Mouse (Mus musculus): ENCODE measurements at regions not wholly inside any gene's neighbourhood (a gene's known extent, or its start where the extent isn't known, plus 50 kb on each side); places are given as distances from the start of the nearest gene placed in this dataset.

DNA sequence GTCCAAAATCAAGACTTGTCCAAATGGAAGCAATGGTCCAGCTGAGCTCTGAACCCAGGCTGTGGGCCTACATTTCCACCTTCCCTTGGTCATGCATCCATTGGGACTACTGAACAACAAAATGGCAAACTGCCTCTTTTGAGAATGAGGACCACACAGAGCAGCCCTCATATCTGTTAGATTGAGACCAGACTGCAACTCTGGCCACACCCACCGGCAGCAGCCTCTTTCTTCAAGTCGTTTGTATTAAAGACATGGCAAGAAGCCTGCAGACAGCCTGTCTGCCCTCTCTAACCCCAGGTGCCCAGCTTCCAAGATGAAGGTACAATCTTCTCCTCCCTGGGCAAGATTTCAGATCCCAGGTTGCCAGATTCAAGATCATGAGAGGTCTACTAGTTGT, 51.8 kb upstream of the St6galnac3 start:
- TF ChIP-seq GATA4 (IDR thresholded peaks at IDR 0.05; ENCODE audit: insufficient replicate concordance, low read length) = no peak

DNA sequence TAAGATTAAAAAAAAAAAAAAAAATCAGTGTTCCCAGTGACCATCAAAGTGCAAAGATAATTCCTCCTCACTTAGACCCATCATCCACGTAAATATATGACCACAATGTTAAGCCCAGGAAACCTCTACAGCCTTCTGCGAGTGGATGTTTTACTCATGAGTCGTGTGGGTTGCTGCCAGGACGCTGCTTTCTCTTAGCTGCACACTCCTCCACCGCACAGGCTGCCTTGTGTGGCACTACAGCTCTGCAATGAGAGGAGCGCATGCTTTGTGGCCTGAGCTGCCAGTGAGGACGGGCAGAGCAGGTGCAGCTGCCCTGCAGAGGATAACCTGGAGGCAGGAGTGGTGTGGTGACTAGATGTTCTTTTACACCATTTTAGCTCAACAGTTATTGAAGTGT, 53.4 kb upstream of the St6galnac3 start:
- no peak for TF ChIP-seq GATA4 (IDR thresholded peaks at IDR 0.05; ENCODE audit: insufficient replicate concordance, low read length)

DNA sequence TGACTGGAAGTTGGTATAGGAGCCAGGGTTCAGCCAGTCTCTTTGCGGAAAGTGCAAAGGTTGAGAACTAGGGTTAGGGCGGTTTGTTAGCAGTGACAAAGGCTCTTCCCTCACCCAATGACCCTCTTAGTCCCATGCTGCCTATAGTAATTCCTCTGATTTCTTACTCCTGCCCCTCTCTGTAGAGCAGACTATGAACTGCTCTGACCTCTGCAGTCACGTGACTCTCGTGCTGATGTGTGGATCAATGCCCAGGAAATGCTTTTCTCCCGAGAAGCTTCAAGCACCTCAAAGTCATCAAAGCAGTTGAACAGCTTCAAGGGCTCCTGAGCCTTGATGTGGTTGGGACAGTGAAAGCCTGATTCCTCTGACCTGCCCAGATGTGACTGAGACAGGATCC, 57.5 kb upstream of the St6galnac3 start:
- TF ChIP-seq GATA4 (IDR thresholded peaks at IDR 0.05; ENCODE audit: insufficient replicate concordance, low read length) = no peak

DNA sequence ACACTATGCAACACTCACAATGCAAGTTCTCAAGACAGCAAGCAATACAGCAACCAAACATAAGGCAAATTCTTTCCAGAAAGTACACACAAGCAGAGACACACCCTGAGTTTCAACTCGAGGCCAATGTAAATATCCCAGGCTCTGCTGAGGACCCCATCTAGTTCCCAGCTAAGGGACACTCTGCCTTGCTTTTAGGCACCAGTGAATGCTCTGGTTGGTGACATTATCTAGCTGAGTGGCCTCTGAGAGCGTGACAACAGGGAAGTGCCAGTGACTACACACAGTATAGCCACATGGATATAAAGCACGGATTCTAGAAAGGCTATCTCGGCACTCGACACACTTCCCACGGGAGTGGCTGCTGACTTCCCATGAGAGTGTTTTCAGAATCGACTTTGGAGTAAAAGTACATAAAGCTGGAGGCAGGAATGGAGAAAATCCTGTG, 58.3 kb upstream of the St6galnac3 start:
- no peak for TF ChIP-seq GATA4 (IDR thresholded peaks at IDR 0.05; ENCODE audit: insufficient replicate concordance, low read length)

DNA sequence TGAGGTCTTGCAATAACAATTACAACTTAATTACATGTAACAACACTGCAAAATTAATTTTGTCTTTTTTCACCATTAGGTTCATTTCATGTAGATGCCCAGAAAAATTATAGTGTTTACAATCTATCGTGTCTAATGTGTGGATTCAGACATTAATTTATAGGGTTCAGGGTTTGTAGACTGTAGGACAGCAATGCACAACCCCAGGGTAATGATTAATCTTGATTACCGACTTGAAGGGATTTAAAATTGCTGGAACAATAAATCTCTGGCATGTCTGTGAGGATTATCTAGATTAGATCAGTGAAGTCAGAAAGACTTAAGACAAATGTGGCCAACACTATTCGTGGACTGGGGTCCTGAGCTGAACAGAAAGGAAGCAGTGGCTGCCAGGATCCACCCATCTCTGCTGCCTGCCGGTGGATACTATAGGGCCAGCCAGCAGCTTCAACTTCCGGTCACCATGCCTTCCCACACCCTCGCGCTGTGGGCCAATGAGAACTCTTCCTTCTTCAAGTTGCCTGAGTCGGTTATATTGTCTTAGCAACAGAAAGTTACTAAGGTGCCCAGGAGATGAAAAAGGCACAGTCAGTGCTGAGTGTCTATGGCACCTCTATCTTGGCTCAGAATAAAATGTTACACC, 59.1 kb upstream of the St6galnac3 start:
- TF ChIP-seq GATA4 (IDR thresholded peaks at IDR 0.05; ENCODE audit: insufficient replicate concordance, low read length) = no peak

DNA sequence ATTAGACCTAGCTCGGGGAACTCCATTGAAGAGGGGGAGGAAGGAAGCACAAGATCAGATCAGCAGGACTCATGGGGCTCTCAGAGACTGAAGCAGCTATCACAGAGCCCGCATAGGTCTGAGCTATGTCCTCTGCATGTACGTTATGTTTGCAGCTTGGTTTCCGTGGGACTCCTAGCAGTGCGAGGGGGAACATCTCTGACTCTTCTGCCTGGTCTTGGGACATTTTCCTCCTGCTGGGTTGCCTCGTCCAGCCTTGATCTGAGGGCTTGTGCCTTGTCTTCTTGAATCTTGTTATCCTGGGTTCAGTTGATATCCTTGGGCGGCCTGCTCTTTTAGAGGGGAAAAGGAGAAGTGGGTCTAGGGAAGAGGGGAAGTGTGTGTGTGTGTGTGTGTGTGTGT, 53.6 kb upstream of the Asb17 start:
- TF ChIP-seq GATA4 (IDR thresholded peaks at IDR 0.05; ENCODE audit: insufficient replicate concordance, low read length) = no peak

DNA sequence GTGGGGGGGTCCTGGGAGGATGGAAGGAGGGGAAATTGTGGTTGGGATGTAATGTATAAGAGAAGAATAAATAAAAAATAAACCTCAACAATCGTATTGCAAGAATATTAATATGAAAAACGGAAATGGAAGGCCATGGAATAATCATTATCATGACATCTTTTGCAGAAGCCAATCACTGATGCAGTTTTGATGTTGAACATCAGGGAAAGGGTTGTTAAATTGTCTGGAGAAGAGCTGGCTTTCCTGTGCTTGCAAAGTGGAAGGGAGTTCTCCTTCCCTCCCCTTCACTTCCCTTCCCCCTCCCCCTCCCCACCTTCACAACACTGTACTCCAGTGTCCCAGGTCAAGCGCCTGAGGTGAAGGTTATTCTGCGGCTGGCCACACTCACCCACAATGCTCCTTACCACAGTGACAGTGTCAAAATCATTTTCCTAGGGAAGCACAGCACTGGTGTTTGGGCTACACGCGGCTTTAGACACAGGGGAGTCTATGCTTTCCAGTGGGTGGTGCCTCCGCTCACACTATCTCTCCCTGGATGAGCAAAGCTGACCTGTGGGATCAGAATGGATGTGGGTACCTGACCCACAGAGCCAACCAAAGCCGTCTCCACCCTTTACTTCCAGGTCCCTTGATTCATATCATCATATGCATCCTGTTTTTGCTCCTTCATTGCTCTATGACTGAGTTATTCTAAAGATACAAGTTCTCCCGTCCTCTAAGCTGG, 53.0 kb upstream of the Asb17 start:
- no peak for TF ChIP-seq GATA4 (IDR thresholded peaks at IDR 0.05; ENCODE audit: insufficient replicate concordance, low read length)

DNA sequence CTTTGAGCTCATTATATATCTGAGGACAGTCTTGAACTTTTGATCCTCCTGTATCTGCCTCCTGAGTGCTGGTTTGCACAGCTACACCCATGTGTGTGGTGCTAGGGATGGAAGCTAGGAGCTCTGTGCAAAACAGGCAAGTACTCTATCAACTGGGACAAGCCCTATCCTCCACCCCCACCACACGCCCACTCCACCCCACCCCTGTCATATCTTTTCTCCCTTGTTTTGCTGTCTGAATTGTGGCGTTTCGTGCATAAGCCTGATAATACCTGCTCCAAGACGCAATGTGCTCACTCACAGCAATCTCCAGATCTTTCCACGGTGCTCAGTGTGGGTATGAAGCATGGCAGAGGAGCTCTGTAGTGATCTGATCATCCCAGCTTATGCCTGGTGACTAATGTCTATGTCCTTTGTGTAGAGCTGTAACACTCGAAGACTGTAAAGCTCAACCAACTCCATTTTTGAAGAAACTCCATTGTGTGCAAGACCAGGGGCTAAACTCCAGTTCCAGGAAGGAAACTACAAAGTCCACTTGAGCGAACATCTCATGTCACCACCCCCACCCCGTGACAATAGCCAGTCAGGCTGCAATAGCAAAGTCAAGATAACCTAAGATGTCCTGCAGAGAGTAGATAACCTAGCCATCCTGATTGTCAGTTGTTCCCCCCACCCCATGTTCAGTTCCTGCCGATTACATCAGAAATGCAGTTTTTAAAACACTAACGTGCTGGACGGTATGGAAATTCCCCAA, 52.2 kb upstream of the Asb17 start:
- peak; percentile 22; the same call in 1 of the 2 replicates for TF ChIP-seq GATA4 (IDR thresholded peaks at IDR 0.05; ENCODE audit: insufficient replicate concordance, low read length)

DNA sequence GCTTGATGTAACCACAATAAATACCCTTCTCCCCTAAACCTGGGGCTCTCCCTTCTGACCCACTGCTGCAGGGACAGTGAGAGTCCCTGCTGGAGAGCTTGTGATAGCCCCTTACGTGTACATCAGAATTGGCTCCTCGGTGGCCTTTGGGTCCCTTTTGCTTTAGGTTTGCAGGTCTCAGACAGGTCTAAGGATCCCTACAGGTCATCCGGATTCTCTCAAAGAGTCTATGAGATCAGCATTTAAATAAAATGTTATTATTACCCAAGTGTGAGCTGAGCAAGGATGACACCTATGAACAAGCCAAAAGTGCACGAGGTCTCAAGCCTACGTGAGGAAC, 51.7 kb upstream of the Asb17 start:
- TF ChIP-seq GATA4 (IDR thresholded peaks at IDR 0.05; ENCODE audit: insufficient replicate concordance, low read length) = no peak
